Mouse (Mus musculus) myocyte (in vitro differentiated cells): Measurements from ENCODE around the gene Tph1. TPM values are rescaled to one million over a fixed set of nuclear protein-coding genes. Genes with fewer than 3 reads are reported as not detected.

ENCODE experiments used
- H3K27me3 ChIP-seq: one replicate; pipeline ENCODE4 v1.6.1; 2011; ENCODE audit not compliant: control insufficient read depth, insufficient read depth, insufficient read length
- H3K36me3 ChIP-seq: one replicate; pipeline ENCODE4 v1.6.1; 2011; ENCODE audit not compliant: control insufficient read depth, insufficient read depth
- H3K4me2 ChIP-seq: one replicate; pipeline ENCODE4 v1.6.1; 2011; ENCODE audit warnings: low read depth, control low read depth
- H3K4me3 ChIP-seq: one replicate; pipeline ENCODE4 v1.5.1; 2011; ENCODE audit warnings: mild to moderate bottlenecking, control low read depth, moderate library complexity
- H3K79me2 ChIP-seq: one replicate; pipeline ENCODE4 v1.6.1; 2011; ENCODE audit not compliant: control insufficient read depth, insufficient read depth
- H3ac ChIP-seq: one replicate; pipeline ENCODE4 v1.6.1; 2011; ENCODE audit not compliant: control insufficient read depth, insufficient read length
- CEBPB ChIP-seq: IDR thresholded peaks from 2 replicates; pipeline ENCODE4 v1.6.1; 2011; ENCODE audit warnings: mild to moderate bottlenecking, moderate library complexity; ENCODE audit not compliant: poor library complexity, insufficient read depth, severe bottlenecking
- E2F4 ChIP-seq: IDR thresholded peaks from one replicate; pipeline ENCODE4 v1.6.1; 2011; ENCODE audit warnings: mild to moderate bottlenecking, control low read depth, moderate library complexity; ENCODE audit not compliant: insufficient read depth
- MAX ChIP-seq: IDR thresholded peaks from one replicate; pipeline ENCODE4 v1.6.1; 2011; ENCODE audit warnings: low read depth, mild to moderate bottlenecking, control low read depth
- MYOD1 ChIP-seq, 3 experiments: IDR thresholded peaks; one replicate each; pipeline ENCODE4 v1.6.1; 2011; ENCODE audit warnings: control low read depth in 2 of 3, low read depth in 2 of 3, mild to moderate bottlenecking in 2 of 3, moderate library complexity in 1 of 3; ENCODE audit not compliant: insufficient read length in 2 of 3, control insufficient read depth in 1 of 3
- MYOG ChIP-seq, 3 experiments: IDR thresholded peaks; one replicate each; pipeline ENCODE4 v1.6.1; 2011; ENCODE audit warnings: control low read depth in 2 of 3, low read depth in 2 of 3, mild to moderate bottlenecking in 2 of 3; ENCODE audit not compliant: insufficient read length in 2 of 3, control insufficient read depth in 1 of 3, insufficient read depth in 1 of 3
- POLR2A ChIP-seq: IDR thresholded peaks from one replicate; pipeline ENCODE4 v1.6.1; 2011; ENCODE audit warnings: low read depth, mild to moderate bottlenecking, control low read depth, moderate library complexity; ENCODE audit not compliant: insufficient read length
- POLR2AphosphoS2 ChIP-seq: IDR thresholded peaks from one replicate; pipeline ENCODE4 v1.6.1; 2011; ENCODE audit warnings: low read depth, control low read depth; ENCODE audit not compliant: insufficient read length
- REST ChIP-seq: IDR thresholded peaks from one replicate; pipeline ENCODE4 v1.6.1; 2011; ENCODE audit warnings: mild to moderate bottlenecking, control low read depth, moderate library complexity; ENCODE audit not compliant: insufficient read depth, insufficient read length
- SRF ChIP-seq: IDR thresholded peaks from one replicate; pipeline ENCODE4 v1.6.1; 2011; ENCODE audit warnings: low read depth; ENCODE audit not compliant: control insufficient read depth, insufficient read length
- TCF12 ChIP-seq: IDR thresholded peaks from one replicate; pipeline ENCODE4 v1.6.1; 2011; ENCODE audit warnings: mild to moderate bottlenecking, control low read depth; ENCODE audit not compliant: poor library complexity, insufficient read depth, severe bottlenecking
- TCF3 ChIP-seq: IDR thresholded peaks from one replicate; pipeline ENCODE4 v1.6.1; 2011; ENCODE audit warnings: low read depth, control low read depth; ENCODE audit not compliant: insufficient read length
- USF1 ChIP-seq: IDR thresholded peaks from one replicate; pipeline ENCODE4 v1.6.1; 2011; ENCODE audit warnings: low read depth, mild to moderate bottlenecking, control low read depth, moderate library complexity
- polyA plus RNA-seq: library from polyadenylated mRNA; unstranded; fragments of >200 nt; fragmentation: generic; extraction: Trizol; gene quantifications from one replicate; pipeline ENCODE4 v1.2.1, GENCODE M21; 2012; ENCODE audit warnings: missing spikeins

The Tph1 gene
- polyA plus RNA-seq, 1 experiment, result 0.17 TPM

- Histone ChIP-seq H3K4me3 (no peak overlapping the region), H3K36me3 (no peaks in the 10 kb centered on the region), H3K79me2 (no peaks in the 10 kb centered on the region), H3ac (no peak overlapping the region), H3K27me3 (no peaks in the 10 kb centered on the region), H3K4me2 (no peak overlapping the region)
- TF ChIP-seq REST (no peak), TCF12 (no peak), E2F4 (no peak), SRF (no peak), MAX (no peak), USF1 (no peak), POLR2A (no peak), POLR2AphosphoS2 (no peak), MYOD1 (IDR thresholded peaks at IDR 0.05; ENCODE audit: control insufficient read depth in 1 of 3, insufficient read length in 2 of 3, low read depth in 2 of 3) (no peak), CEBPB (no peak), MYOG (IDR thresholded peaks at IDR 0.05; ENCODE audit: control insufficient read depth in 1 of 3, insufficient read depth in 1 of 3, insufficient read length in 2 of 3, low read depth in 2 of 3) (no peak), TCF3 (no peak)
Measured at GRCm38 (mm10) chr7:46676808-46677360, 4.5 kb upstream of the Tph1 start.

GRCm38 (mm10) chr7:46675886-46676285 lies 3.5 kb upstream of the Tph1 start:
- Histone ChIP-seq H3K4me3 (no peak overlapping the region), H3ac (no peak overlapping the region), H3K27me3 (no peaks in the 10 kb centered on the region), H3K79me2 (no peaks in the 10 kb centered on the region), H3K36me3 (no peaks in the 10 kb centered on the region), H3K4me2 (no peak overlapping the region)
- TF ChIP-seq POLR2AphosphoS2 (no peak), MAX (no peak), MYOD1 (IDR thresholded peaks at IDR 0.05; ENCODE audit: control insufficient read depth in 1 of 3, insufficient read length in 2 of 3, low read depth in 2 of 3) (no peak), SRF (no peak), CEBPB (no peak), TCF12 (no peak), USF1 (no peak), MYOG (IDR thresholded peaks at IDR 0.05; ENCODE audit: control insufficient read depth in 1 of 3, insufficient read depth in 1 of 3, insufficient read length in 2 of 3, low read depth in 2 of 3) (no peak), POLR2A (no peak), REST (no peak), TCF3 (no peak)

- no peak overlapping the region for H3K4me2 ChIP-seq
- no peak overlapping the region for H3ac ChIP-seq
- no peak overlapping the region for H3K4me3 ChIP-seq
- TF ChIP-seq E2F4 (no peak), POLR2A (no peak), MYOG (IDR thresholded peaks at IDR 0.05; ENCODE audit: control insufficient read depth in 1 of 3, insufficient read depth in 1 of 3, insufficient read length in 2 of 3, low read depth in 2 of 3) (no peak)
- no peaks in the 10 kb centered on the region for H3K27me3 ChIP-seq
- H3K79me2 ChIP-seq, result no peaks in the 10 kb centered on the region
- no peaks in the 10 kb centered on the region for H3K36me3 ChIP-seq
Measured at GRCm38 (mm10) chr7:46675061-46675460, 2.7 kb upstream of the Tph1 start.

GRCm38 (mm10) chr7:46667256-46667655 lies 5.1 kb downstream of the Tph1 start:
- H3K79me2 ChIP-seq, result no peaks in the 10 kb centered on the region
- TF ChIP-seq E2F4 (no peak), REST (no peak), SRF (no peak), MYOD1 (IDR thresholded peaks at IDR 0.05; ENCODE audit: control insufficient read depth in 1 of 3, insufficient read length in 2 of 3, low read depth in 2 of 3) (no peak), TCF3 (no peak), TCF12 (no peak), MYOG (IDR thresholded peaks at IDR 0.05; ENCODE audit: control insufficient read depth in 1 of 3, insufficient read depth in 1 of 3, insufficient read length in 2 of 3, low read depth in 2 of 3) (no peak), MAX (no peak), USF1 (no peak), POLR2AphosphoS2 (no peak), POLR2A (no peak), CEBPB (no peak)
- no peak overlapping the region for H3K4me2 ChIP-seq
- H3K4me3 ChIP-seq, result no peak overlapping the region
- no peaks in the 10 kb centered on the region for H3K36me3 ChIP-seq
- peaks cover 25% of the 10 kb centered on the region for H3K27me3 ChIP-seq
- H3ac ChIP-seq, result no peak overlapping the region

GRCm38 (mm10) chr7:46665236-46665635 lies 7.1 kb downstream of the Tph1 start:
- Histone ChIP-seq H3ac (no peak overlapping the region), H3K79me2 (no peaks in the 10 kb centered on the region), H3K4me3 (no peak overlapping the region), H3K4me2 (no peak overlapping the region), H3K36me3 (no peaks in the 10 kb centered on the region), H3K27me3 (peaks cover 35% of the 10 kb centered on the region)
- no peak for TF ChIP-seq USF1
- TF ChIP-seq MYOG (IDR thresholded peaks at IDR 0.05; ENCODE audit: control insufficient read depth in 1 of 3, insufficient read depth in 1 of 3, insufficient read length in 2 of 3, low read depth in 2 of 3), result no peak
